Mouse (Mus musculus) intestine, embryonic 15.5 days (tissue): Measurements from ENCODE around the gene Mettl25. TPM values are rescaled to one million over a fixed set of nuclear protein-coding genes. Genes with fewer than 3 reads are reported as not detected.
A peak's percentile ranks its signal among the peaks of the same experiment; 100 is the strongest.

Experiments used
- ATAC-seq: fragments of 200-750 bp; cut with Nextera tagmentation; 2 replicates; pipeline ENCODE4 v1.8.0; 2017; ENCODE audit warnings: moderate TSS enrichment, moderate library complexity
- H3K27ac ChIP-seq: fragments of 300-500 bp; sonication (generic); 2 replicates; pipeline ENCODE4 v1.5.1; 2015; ENCODE audit warnings: mild to moderate bottlenecking, inconsistent platforms
- H3K27me3 ChIP-seq: fragments of 300-500 bp; sonication (generic); replicated peaks from 2 replicates; pipeline ENCODE4 v1.6.1; 2015; ENCODE audit warnings: inconsistent platforms
- H3K36me3 ChIP-seq: fragments of 300-500 bp; sonication (generic); 2 replicates; pipeline ENCODE4 v1.6.1; 2015; ENCODE audit warnings: inconsistent platforms
- H3K4me1 ChIP-seq: fragments of 300-500 bp; sonication (generic); replicated peaks from 2 replicates; pipeline ENCODE4 v1.6.1; 2015; ENCODE audit warnings: inconsistent platforms
- H3K4me2 ChIP-seq: fragments of 300-500 bp; sonication (generic); replicated peaks from 2 replicates; pipeline ENCODE4 v1.6.1; 2015; ENCODE audit warnings: mild to moderate bottlenecking, inconsistent platforms
- H3K4me3 ChIP-seq: fragments of 300-500 bp; sonication (generic); replicated peaks from 2 replicates; pipeline ENCODE4 v1.5.1; 2015; ENCODE audit warnings: inconsistent platforms
- H3K9ac ChIP-seq: fragments of 300-500 bp; sonication (generic); 2 replicates; pipeline ENCODE4 v1.6.1; 2015; ENCODE audit warnings: inconsistent platforms
- H3K9me3 ChIP-seq: fragments of 300-500 bp; sonication (generic); 2 replicates; pipeline ENCODE4 v1.6.1; 2016; ENCODE audit warnings: inconsistent platforms
- WGBS: fragments of 180-500 bp; shearing (Covaris S2); methylation state at CpG from one replicate; pipeline ENCODE4 v1.1.7; 2015; 5-methylcytosine and 5-hydroxymethylcytosine counted together
- polyA plus RNA-seq: library from polyadenylated mRNA; unstranded; fragments of >200 nt; fragmentation: Nextera tagmentation; extraction: Ambion mirVana; gene quantifications from 2 replicates; pipeline ENCODE4 v1.2.1, GENCODE M21; 2015

Gene Mettl25
- 13.6 and 14.0 TPM in 2 replicates for polyA plus RNA-seq

GRCm38 (mm10) chr10:105840928-105841888 lies at the start of gene Mettl25, which contains the start of gene Ccdc59:
TSS of gene Mettl25 (minus strand) at chr10:105841380.
TSS of gene Ccdc59 (plus strand) at chr10:105841067.
- H3K4me1 ChIP-seq: peaks cover 3% of the 10 kb centered on the region; the same call in 1 of the 2 replicates
- peak within 1 kb of the TSS; percentile 96 for H3K27ac ChIP-seq
- peak; percentile 99 for ATAC-seq
- H3K4me2 ChIP-seq: peak within 1 kb of the TSS; percentile 63
- peaks cover 10% of the 10 kb centered on the region for H3K36me3 ChIP-seq
- WGBS: under 1% methylated on average over 85 of the region's 90 CpGs
- peak within 1 kb of the TSS; percentile 84 for H3K4me3 ChIP-seq
- no peaks in the 10 kb centered on the region for H3K27me3 ChIP-seq
- H3K9ac ChIP-seq: peak within 1 kb of the TSS; percentile 81
- H3K9me3 ChIP-seq: no peaks in the 10 kb centered on the region

DNA sequence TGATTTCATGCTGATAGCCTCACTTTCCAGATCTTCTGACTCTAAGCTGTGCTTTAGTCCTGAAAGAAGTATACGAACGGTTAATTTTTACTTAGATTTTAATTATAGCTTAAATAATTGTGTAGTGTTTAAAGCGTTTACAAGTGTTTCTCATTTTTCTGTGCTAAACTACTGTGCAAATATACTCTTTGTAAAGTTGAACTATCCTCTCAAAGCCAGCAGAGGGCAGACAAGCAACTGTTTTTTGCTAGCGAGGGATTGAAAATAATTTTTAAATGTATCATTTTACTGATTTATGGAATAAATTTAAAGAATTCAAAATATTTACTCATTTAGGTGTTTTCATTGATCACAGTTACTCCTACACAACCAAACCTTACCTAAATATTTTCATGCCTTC lies 26.1 kb upstream of the Mettl25 start:
- Histone ChIP-seq H3K4me2 (no peak overlapping the region), H3K4me1 (no peaks in the 10 kb centered on the region), H3K27me3 (no peaks in the 10 kb centered on the region), H3K27ac (no peak overlapping the region), H3K9me3 (no peaks in the 10 kb centered on the region), H3K9ac (no peak overlapping the region), H3K4me3 (no peak overlapping the region), H3K36me3 (no peaks in the 10 kb centered on the region)
- no peak for ATAC-seq
- WGBS: 49% methylated on average over 4 of the region's 4 CpGs

DNA sequence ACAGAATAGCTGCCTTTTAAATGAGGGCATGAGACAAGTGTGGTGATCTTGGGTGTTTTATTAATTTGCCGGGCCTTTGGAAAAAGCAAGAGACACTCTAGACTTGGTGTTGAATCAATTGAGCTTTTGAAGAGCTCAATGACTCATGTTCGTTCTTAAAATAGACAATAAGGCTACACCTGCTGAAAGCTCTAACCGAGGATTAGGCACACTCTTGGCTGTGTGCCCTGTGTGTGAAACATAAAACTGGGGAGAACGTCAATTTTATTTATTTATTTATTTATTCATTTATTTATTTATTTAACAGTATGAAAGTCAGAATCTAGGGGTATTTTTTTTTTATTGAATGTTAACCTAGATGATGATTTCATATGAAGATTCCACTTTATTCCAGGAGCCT lies 10.0 kb upstream of the Mettl25 start:
- H3K9ac ChIP-seq: no peak overlapping the region
- ATAC-seq: no peak
- H3K4me3 ChIP-seq: no peak overlapping the region
- H3K36me3 ChIP-seq: peaks cover 6% of the 10 kb centered on the region; the same call in 1 of the 2 replicates
- no peaks in the 10 kb centered on the region for H3K9me3 ChIP-seq
- no peak overlapping the region for H3K4me2 ChIP-seq
- H3K27ac ChIP-seq: no peak overlapping the region
- no peaks in the 10 kb centered on the region for H3K4me1 ChIP-seq
- 85% methylated on average over 4 of the region's 4 CpGs for WGBS
- no peaks in the 10 kb centered on the region for H3K27me3 ChIP-seq

- Histone ChIP-seq H3K9ac (no peak overlapping the region), H3K4me1 (no peaks in the 10 kb centered on the region), H3K27ac (no peak overlapping the region), H3K9me3 (no peaks in the 10 kb centered on the region), H3K4me3 (no peak overlapping the region), H3K36me3 (peaks cover 6% of the 10 kb centered on the region), H3K27me3 (no peaks in the 10 kb centered on the region), H3K4me2 (no peak overlapping the region)
- no peak for ATAC-seq
- 81% methylated on average over 5 of the region's 5 CpGs for WGBS
Observed at GRCm38 (mm10) chr10:105850286-105850685, 9.1 kb upstream of the Mettl25 start.

DNA sequence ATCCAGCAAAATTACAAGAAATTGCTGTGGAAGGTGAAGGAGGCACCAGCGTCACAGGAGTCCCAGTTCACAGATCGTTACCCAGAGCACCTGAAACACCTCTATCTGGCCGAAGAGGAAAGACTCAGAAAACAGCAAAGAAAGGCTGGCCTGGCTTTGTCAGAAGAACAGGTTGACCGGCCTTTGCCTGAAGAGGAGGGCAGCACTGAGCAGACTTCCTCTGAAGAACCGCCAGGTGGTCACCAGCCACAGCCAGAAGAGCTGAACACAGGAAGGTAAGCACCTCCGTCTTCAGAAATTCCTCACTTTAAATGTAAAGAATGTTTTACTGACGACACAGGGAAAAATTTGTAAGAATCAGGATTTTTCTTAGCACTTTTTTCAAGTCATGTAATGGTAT lies 1.4 kb upstream of the Mettl25 start:
- Histone ChIP-seq H3K4me3 (no peak overlapping the region), H3K9me3 (no peaks in the 10 kb centered on the region), H3K4me1 (peaks cover 3% of the 10 kb centered on the region; the same call in 1 of the 2 replicates), H3K27ac (no peak overlapping the region), H3K4me2 (peak overlapping the region; percentile 63), H3K36me3 (peaks cover 10% of the 10 kb centered on the region), H3K9ac (no peak overlapping the region), H3K27me3 (no peaks in the 10 kb centered on the region)
- no peak for ATAC-seq
- 82% methylated on average over 7 of the region's 7 CpGs for WGBS

DNA sequence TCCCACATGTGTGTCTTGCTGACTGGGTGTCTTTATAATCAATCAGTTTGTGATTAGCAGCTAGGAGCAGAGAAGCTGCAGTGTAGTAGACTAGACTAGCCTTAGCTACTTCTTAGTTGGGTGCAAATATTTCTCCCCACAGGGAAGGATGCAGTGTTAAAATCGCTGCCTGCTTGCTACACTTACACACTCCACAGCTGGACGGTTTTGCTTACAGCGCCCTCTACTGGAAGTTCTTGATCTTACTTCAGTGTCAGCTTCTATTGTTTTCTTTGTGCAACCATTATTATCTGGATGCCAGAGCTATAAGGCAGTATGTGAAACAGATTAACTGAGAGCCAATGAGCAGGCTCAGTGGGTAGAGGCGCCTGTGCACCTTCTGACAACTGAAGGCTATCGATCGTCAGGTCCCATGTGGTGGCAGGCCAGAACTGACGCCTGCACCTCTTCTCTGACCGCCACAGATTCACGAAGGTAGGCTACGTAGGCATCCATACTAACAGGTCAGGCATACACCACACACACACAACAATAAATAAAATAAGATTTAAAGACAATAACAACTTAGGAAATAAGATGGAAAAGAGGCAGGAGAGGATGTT lies 6.5 kb downstream of the Mettl25 start:
- no peaks in the 10 kb centered on the region for H3K4me1 ChIP-seq

DNA sequence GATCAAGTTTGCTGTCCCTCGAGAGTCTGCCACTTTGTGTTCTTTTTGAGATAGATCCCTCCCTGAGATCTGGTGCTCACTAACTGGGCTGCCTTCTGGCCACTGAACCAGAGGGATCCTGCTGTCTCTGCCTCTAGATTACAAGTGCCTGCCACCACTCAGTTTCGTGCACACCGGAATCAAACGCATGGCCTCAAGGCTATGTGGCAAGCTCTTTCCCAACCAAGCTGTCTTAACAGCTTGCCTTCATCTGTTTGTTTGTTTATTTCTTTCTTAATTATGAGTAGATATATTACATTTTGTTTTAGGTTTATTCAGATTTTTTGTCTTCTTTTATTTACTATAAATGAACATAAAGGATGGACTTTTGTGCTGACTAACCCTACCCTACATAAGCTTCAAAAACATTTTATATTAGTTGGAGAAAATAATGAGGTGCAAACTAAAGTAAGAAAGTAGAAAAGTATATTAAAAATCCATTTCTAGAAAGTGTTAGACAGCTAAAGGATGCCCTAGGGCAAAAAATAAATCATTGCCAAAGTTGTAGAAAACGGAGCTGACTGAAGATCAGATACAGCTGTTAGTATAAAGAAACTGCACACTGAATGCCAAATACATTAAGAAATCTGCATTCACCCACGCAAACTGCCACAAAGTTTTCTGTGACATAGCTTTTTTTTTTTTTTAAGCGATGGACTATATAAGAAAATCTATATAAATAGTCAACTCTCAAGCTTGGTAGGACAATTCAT lies 34.7 kb downstream of the Mettl25 start:
- H3K27ac ChIP-seq: no peak overlapping the region
- H3K4me2 ChIP-seq: no peak overlapping the region
- no peak overlapping the region for H3K9ac ChIP-seq
- H3K4me1 ChIP-seq: no peaks in the 10 kb centered on the region
- H3K4me3 ChIP-seq: no peak overlapping the region
- no peaks in the 10 kb centered on the region for H3K27me3 ChIP-seq
- WGBS: 69% methylated on average over 7 of the region's 7 CpGs
- no peaks in the 10 kb centered on the region for H3K9me3 ChIP-seq
- ATAC-seq: no peak
- no peaks in the 10 kb centered on the region for H3K36me3 ChIP-seq

More for the DNA sequence above, 6.5 kb downstream of the Mettl25 start:
- Histone ChIP-seq H3K9me3 (no peaks in the 10 kb centered on the region), H3K9ac (no peak overlapping the region), H3K4me3 (no peak overlapping the region), H3K27me3 (no peaks in the 10 kb centered on the region), H3K4me2 (no peak overlapping the region), H3K27ac (no peak overlapping the region), H3K36me3 (no peaks in the 10 kb centered on the region)
- ATAC-seq: peak; percentile 53; the same call in 1 of the 2 replicates
- 65% methylated on average over 10 of the region's 10 CpGs for WGBS

DNA sequence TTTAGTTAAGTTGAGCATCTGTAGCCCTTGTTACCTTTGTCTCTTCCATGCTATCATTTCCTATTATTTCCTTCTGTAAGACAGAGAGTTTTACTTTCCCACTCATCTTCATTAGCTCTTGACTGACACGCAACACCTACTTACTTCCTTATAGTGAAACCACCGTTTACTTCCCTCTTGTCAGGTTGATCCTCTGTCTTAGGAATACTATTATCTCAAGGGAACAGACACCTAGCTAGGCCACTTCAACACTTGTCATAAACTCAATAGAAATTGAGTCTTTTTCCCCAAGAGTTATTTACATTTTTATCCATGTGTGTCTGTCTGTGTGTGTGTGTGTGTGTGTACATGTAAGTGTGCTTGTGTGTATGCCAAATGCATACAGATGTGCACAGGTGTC lies 37.7 kb downstream of the Mettl25 start:
- WGBS: 91% methylated on average over 2 of the region's 2 CpGs
- no peak for ATAC-seq
- H3K27me3 ChIP-seq: no peaks in the 10 kb centered on the region

DNA sequence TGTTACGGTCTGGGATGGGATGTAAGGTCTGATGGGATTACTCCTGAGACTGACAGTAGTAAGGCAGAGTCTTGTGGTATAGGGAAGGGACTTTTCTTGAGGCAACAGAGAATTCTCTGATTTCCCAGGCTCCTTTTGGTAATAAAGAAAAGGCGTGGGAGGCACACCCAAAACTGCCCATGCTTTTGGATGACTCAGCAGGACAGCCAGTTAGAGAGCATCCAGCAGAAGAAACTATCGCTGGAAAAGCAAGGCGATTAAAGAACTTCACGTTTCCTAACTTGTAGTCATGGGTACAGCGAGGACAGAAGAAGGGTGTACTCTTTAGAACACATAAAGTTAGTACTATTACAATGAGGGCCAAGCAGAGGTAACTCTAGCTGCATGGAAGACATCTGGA lies 39.0 kb downstream of the Mettl25 start:
- Histone ChIP-seq H3K9me3 (no peaks in the 10 kb centered on the region), H3K4me1 (no peaks in the 10 kb centered on the region), H3K4me2 (no peak overlapping the region), H3K27me3 (no peaks in the 10 kb centered on the region), H3K4me3 (no peak overlapping the region), H3K9ac (no peak overlapping the region), H3K36me3 (no peaks in the 10 kb centered on the region), H3K27ac (no peak overlapping the region)
- WGBS: 90% methylated on average over 6 of the region's 6 CpGs
- no peak for ATAC-seq

More for the DNA sequence above, 37.7 kb downstream of the Mettl25 start:
- no peaks in the 10 kb centered on the region for H3K9me3 ChIP-seq
- no peak overlapping the region for H3K27ac ChIP-seq
- no peaks in the 10 kb centered on the region for H3K36me3 ChIP-seq
- no peak overlapping the region for H3K4me3 ChIP-seq
- no peaks in the 10 kb centered on the region for H3K4me1 ChIP-seq
- H3K4me2 ChIP-seq: no peak overlapping the region
- no peak overlapping the region for H3K9ac ChIP-seq

GRCm38 (mm10) chr10:105801147-105801546 lies 40.0 kb downstream of the Mettl25 start:
- Histone ChIP-seq H3K4me1 (no peaks in the 10 kb centered on the region), H3K27me3 (no peaks in the 10 kb centered on the region), H3K36me3 (no peaks in the 10 kb centered on the region), H3K4me2 (no peak overlapping the region), H3K4me3 (no peak overlapping the region), H3K9ac (no peak overlapping the region), H3K27ac (no peak overlapping the region), H3K9me3 (no peaks in the 10 kb centered on the region)
- no peak for ATAC-seq
- WGBS: 46% methylated on average over 6 of the region's 6 CpGs

GRCm38 (mm10) chr10:105797250-105797924 lies 43.8 kb downstream of the Mettl25 start:
- no peaks in the 10 kb centered on the region for H3K9me3 ChIP-seq
- 56% methylated on average over 8 of the region's 8 CpGs for WGBS
- H3K27ac ChIP-seq: no peak overlapping the region
- H3K4me2 ChIP-seq: no peak overlapping the region
- no peaks in the 10 kb centered on the region for H3K36me3 ChIP-seq
- H3K4me3 ChIP-seq: no peak overlapping the region
- no peaks in the 10 kb centered on the region for H3K27me3 ChIP-seq
- H3K4me1 ChIP-seq: no peaks in the 10 kb centered on the region
- no peak overlapping the region for H3K9ac ChIP-seq
- ATAC-seq: peak; percentile 62
